Mouse (Mus musculus) thymus, adult 18-20 months (tissue): ENCODE results near the gene Lurap1.

ENCODE experiments used
- DNase-seq, 2 experiments: peaks; one replicate each; pipeline ENCODE4 v3.0.0; 2022; ENCODE audit warnings: mixed read lengths in 2 of 2

Lurap1 gene

GRCm38 (mm10) chr4:116100959-116101358 lies 50.2 kb downstream of the Lurap1 start:
- no peak for DNase-seq

DNA sequence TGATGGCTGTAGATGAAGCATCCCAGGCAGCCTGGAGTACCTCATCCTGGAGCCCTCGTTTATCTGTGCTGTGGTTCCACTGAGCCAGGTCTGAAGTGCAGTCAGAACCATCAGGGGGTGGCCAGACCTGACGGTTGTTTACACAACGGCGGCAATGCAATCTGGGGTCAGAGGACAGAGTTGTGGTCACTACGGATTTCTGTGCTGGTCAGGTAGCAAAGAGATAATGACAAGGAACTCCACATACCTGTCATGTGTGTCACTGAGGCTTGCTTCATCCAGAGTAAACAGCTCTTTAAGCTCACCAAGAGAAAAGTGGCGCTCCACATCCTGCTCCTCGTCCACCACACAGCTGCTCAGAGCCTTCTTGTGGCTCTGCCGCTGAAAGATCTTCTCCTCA lies 53.9 kb downstream of the Lurap1 start:
- DNase-seq: no peak

DNA sequence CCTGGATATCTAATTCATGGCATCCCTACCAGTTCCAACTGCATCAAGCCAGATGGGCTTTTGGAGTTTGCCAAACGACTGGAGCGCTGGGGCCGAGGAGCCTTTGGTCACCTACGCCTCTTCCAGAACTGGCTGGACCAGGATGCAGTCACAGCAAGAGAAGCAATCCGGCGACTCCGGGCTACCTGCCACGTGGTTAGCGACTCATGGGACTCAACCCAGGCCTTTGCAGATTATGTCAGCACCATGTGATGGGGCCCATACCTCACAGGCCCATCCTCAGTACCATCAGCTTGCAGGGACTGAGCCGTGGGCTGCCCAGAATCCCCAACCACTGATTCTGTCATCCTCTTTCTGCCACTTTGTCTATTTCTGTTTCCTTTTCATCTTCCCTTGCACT lies 54.8 kb downstream of the Lurap1 start:
- no peak for DNase-seq

- peak in 1 of 2 experiments; percentile 10 for DNase-seq
Observed at GRCm38 (mm10) chr4:116088510-116089249, 62.5 kb downstream of the Lurap1 start.
